Comparison of ENCODE assay signal across 10 mouse cellular contexts in the genomic region with DNA sequence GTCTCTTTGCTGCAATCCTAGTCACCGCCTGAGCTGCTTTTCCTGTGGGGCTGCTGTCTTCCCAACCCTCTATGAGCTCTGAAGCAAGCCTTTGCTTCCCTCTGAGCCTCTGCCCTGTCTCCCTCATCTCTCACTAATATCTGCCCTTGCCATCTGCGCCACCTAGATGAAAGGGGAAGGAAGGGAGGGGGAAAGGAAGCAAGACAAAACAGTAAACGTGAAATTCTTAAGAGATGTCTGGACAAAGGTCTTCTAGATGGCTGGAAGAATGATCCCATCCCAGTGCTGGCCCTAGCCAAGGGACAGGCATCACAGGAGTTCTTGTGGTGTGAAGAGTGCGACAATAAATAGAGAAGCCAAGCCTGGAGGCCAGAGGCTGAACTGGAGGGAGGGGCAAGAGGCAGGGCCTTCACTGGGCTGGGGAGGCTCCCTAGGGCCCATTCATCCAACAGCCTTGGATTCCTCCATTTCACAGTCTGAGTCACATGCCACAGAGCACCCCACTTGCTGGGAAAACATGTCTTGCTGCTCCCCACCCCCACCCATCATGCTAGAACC. TPM values are rescaled to one million over a fixed set of nuclear protein-coding genes. Genes with fewer than 3 reads are reported as not detected.
DNase-seq lines count a peak whose midpoint lies in the region; ATAC-seq and TF ChIP-seq lines count a peak whose summit lies in the region.
"Had no signal": no experiment of that assay in that cellular context is flagged by ENCODE, and none has a peak within 500 bp of the region (broad histone marks: within the 10 kb centered on the region; RNA-seq: fewer than 3 reads in every experiment).

No protein-coding gene starts in this region.

- 38% methylated on average over 4 of the region's 4 CpGs for WGBS in heart, embryonic 13.5 days
- 61% methylated on average over 4 of the region's 4 CpGs for WGBS in forebrain, postnatal 0 days

- peaks cover 35% of the 10 kb centered on the region for H3K27me3 ChIP-seq in heart, embryonic 13.5 days (replicated peaks)
- no peaks in the 10 kb centered on the region; the same call in 1 of the 2 replicates for H3K27me3 ChIP-seq in forebrain, postnatal 0 days (ENCODE audit: insufficient read depth, low read length)

- no peaks in the 10 kb centered on the region for H3K9me3 ChIP-seq in heart, embryonic 13.5 days
- H3K9me3 ChIP-seq in forebrain, postnatal 0 days (ENCODE audit: low read length) = no peaks in the 10 kb centered on the region

- no peak for TF ChIP-seq CTCF in forebrain, postnatal 0 days (IDR thresholded peaks at IDR 0.05; ENCODE audit: low read depth)

- no peak overlapping the region for H3K4me2 ChIP-seq in heart, embryonic 13.5 days
- no peak overlapping the region for H3K4me2 ChIP-seq in forebrain, postnatal 0 days (ENCODE audit: low read depth)

- no peak for ATAC-seq in heart, embryonic 13.5 days (ENCODE audit: extremely low read depth, insufficient number of reproducible peaks, low FRiP score, low TSS enrichment)
- no peak for ATAC-seq in forebrain, postnatal 0 days

- peak overlapping the region; percentile 21; the same call in 1 of the 2 replicates for H3K27ac ChIP-seq in heart, embryonic 13.5 days (replicated peaks)
- H3K27ac ChIP-seq in forebrain, postnatal 0 days (ENCODE audit: low read depth, low read length) = no peak overlapping the region

- DNase-seq in 416B (ENCODE audit: low read depth) = peak; percentile 65
- DNase-seq in A20 (ENCODE audit: low read depth, low spot score) = peak; percentile 33
- peak; percentile 52 for DNase-seq in kidney, postnatal 10 days
- no peak for DNase-seq in retina, postnatal 1 day
- no peak for DNase-seq in forebrain, postnatal 0 days
- DNase-seq in testis, postnatal 14 days (ENCODE audit: low spot score) = no peak
- no peak for DNase-seq in frontal cortex, postnatal 25 days (ENCODE audit: low spot score in 2 of 2)

- no peak overlapping the region for H3K9ac ChIP-seq in heart, embryonic 13.5 days
- no peak overlapping the region for H3K9ac ChIP-seq in forebrain, postnatal 0 days

- H3K36me3 ChIP-seq in heart, embryonic 13.5 days = no peaks in the 10 kb centered on the region
- H3K36me3 ChIP-seq in forebrain, postnatal 0 days (ENCODE audit: insufficient read depth) = no peaks in the 10 kb centered on the region

- H3K4me1 ChIP-seq in heart, embryonic 13.5 days = peaks cover 23% of the 10 kb centered on the region
- H3K4me1 ChIP-seq in forebrain, postnatal 0 days (ENCODE audit: insufficient read depth) = 0 out of 2 replicates have a peak, but pooled peaks cover 3% of the 10 kb centered on the region

- no peak overlapping the region for H3K4me3 ChIP-seq in heart, embryonic 13.5 days
- no peak overlapping the region for H3K4me3 ChIP-seq in forebrain, postnatal 0 days (ENCODE audit: low read depth, low read length)

RNA-seq across cellular contexts. Expression of a gene that starts 4.0 kb away (rescaled TPM):
- 1.6 TPM in 2 replicates for polyA plus RNA-seq in heart, embryonic 13.5 days (2015; fragmentation: Nextera tagmentation; extraction: Ambion mirVana)
- 10.8 and 10.9 TPM in 2 replicates for total RNA-seq in forebrain, postnatal 0 days (2014; rRNA removed)
- 5.9 and 6.7 TPM in 2 replicates for polyA plus RNA-seq in forebrain, postnatal 0 days (2015; fragmentation: Nextera tagmentation; extraction: Ambion mirVana)
- total RNA-seq: neutrophil, adult 5-6 weeks had no signal

RNA-seq across cellular contexts. Expression of a gene that starts 23.0 kb away (rescaled TPM):
- not detected in 2 replicates for polyA plus RNA-seq in heart, embryonic 13.5 days (2015; fragmentation: Nextera tagmentation; extraction: Ambion mirVana)
- not detected in 2 replicates for total RNA-seq in forebrain, postnatal 0 days (2014; rRNA removed)
- polyA plus RNA-seq in forebrain, postnatal 0 days (2015; fragmentation: Nextera tagmentation; extraction: Ambion mirVana) = not detected in 2 replicates
- total RNA-seq: hematopoietic stem cell, adult 5-6 weeks; neutrophil, adult 5-6 weeks had no signal

RNA-seq across cellular contexts. Expression of a gene that starts 56.2 kb away (rescaled TPM):
- polyA plus RNA-seq in heart, embryonic 13.5 days (2015; fragmentation: Nextera tagmentation; extraction: Ambion mirVana) = not detected in 2 replicates
- total RNA-seq in forebrain, postnatal 0 days (2014; rRNA removed) = not detected in 2 replicates
- not detected in 2 replicates for polyA plus RNA-seq in forebrain, postnatal 0 days (2015; fragmentation: Nextera tagmentation; extraction: Ambion mirVana)
- total RNA-seq: hematopoietic stem cell, adult 5-6 weeks; neutrophil, adult 5-6 weeks had no signal

Comparison
In these comparisons a context has a peak if more than half of its experiments do, and no peak if none do; other contexts are left out.
1. DNase-seq: peak in 416B (single experiment), A20 (single experiment) and kidney, postnatal 10 days (single experiment); none in retina, postnatal 1 day (single experiment), forebrain, postnatal 0 days (single experiment), testis, postnatal 14 days (single experiment) and frontal cortex, postnatal 25 days (0 of 2).